Mouse (Mus musculus): ENCODE measurements around the gene Pcsk6. TPM values are rescaled to one million over a fixed set of nuclear protein-coding genes. Genes with fewer than 3 reads are reported as not detected.

The Pcsk6 gene
- polyA plus RNA-seq, 1 experiment from 2014 or later = 2.7 TPM

GRCm38 (mm10) chr7:66079364-66080230 lies 218.1 kb downstream of the Pcsk6 start, which contains the start of gene Selenos:
Gene Selenos (plus strand): TSS chr7:66079649.
- DNase-seq (ENCODE audit: low spot score) = peak; percentile 97
- ATAC-seq (replicated peaks; ENCODE audit: low FRiP score) = peak; percentile 100
- under 1% methylated on average over 65 of the region's 65 CpGs for WGBS
- peaks cover 13% of the 10 kb centered on the region for H3K36me3 ChIP-seq (ENCODE audit: control insufficient read depth, insufficient read depth, low read length)
- H3K4me3 ChIP-seq (ENCODE audit: low read depth, low read length) = peak within 1 kb of the TSS; percentile 62
- peak within 1 kb of the TSS; percentile 9; the same call in 1 of the 2 replicates for H3K27ac ChIP-seq (ENCODE audit: low read depth, low read length)
- peak within 1 kb of the TSS; percentile 82 for H3K4me2 ChIP-seq (ENCODE audit: low read depth, low read length, severe bottlenecking)
- H3K9ac ChIP-seq (ENCODE audit: low read length) = peak within 1 kb of the TSS; percentile 50
- no peaks in the 10 kb centered on the region for H3K9me3 ChIP-seq (ENCODE audit: control insufficient read depth, low read length)
- H3K27me3 ChIP-seq (ENCODE audit: control insufficient read depth, insufficient read depth, low read length) = no peaks in the 10 kb centered on the region
- H3K4me1 ChIP-seq (replicated peaks; ENCODE audit: control insufficient read depth, insufficient read depth, low read length) = peaks cover 2% of the 10 kb centered on the region; the same call in 1 of the 2 replicates

GRCm38 (mm10) chr7:66080231-66080613 lies 218.7 kb downstream of the Pcsk6 start:
- no peaks in the 10 kb centered on the region for H3K9me3 ChIP-seq (ENCODE audit: control insufficient read depth, low read length)
- 52% methylated on average over 5 of the region's 5 CpGs for WGBS
- H3K9ac ChIP-seq (ENCODE audit: low read length) = peak overlapping the region; percentile 50
- DNase-seq (ENCODE audit: low spot score) (no peak), ATAC-seq (replicated peaks; ENCODE audit: low FRiP score) (no peak)
- no peaks in the 10 kb centered on the region for H3K27me3 ChIP-seq (ENCODE audit: control insufficient read depth, insufficient read depth, low read length)
- H3K4me1 ChIP-seq (replicated peaks; ENCODE audit: control insufficient read depth, insufficient read depth, low read length) = peaks cover 2% of the 10 kb centered on the region; the same call in 1 of the 2 replicates
- peaks cover 9% of the 10 kb centered on the region for H3K36me3 ChIP-seq (ENCODE audit: control insufficient read depth, insufficient read depth, low read length)
- no peak overlapping the region for H3K27ac ChIP-seq (ENCODE audit: low read depth, low read length)
- H3K4me2 ChIP-seq (ENCODE audit: low read depth, low read length, severe bottlenecking) = peak overlapping the region; percentile 82
- peak overlapping the region; percentile 62 for H3K4me3 ChIP-seq (ENCODE audit: low read depth, low read length)

- Histone ChIP-seq H3K9me3 (ENCODE audit: control insufficient read depth, low read length) (no peaks in the 10 kb centered on the region), H3K36me3 (ENCODE audit: control insufficient read depth, insufficient read depth, low read length) (peaks cover 11% of the 10 kb centered on the region; the same call in 1 of the 2 replicates), H3K9ac (ENCODE audit: low read length) (no peak overlapping the region), H3K27ac (ENCODE audit: low read depth, low read length) (no peak overlapping the region), H3K27me3 (ENCODE audit: control insufficient read depth, insufficient read depth, low read length) (no peaks in the 10 kb centered on the region), H3K4me3 (ENCODE audit: low read depth, low read length) (no peak overlapping the region), H3K4me1 (replicated peaks; ENCODE audit: control insufficient read depth, insufficient read depth, low read length) (peaks cover 2% of the 10 kb centered on the region; the same call in 1 of the 2 replicates), H3K4me2 (ENCODE audit: low read depth, low read length, severe bottlenecking) (no peak overlapping the region)
- no peak for ATAC-seq (replicated peaks; ENCODE audit: low FRiP score)
- DNase-seq (ENCODE audit: low spot score) = no peak
- WGBS = 90% methylated on average over 6 of the region's 6 CpGs
These were observed 222.2 kb downstream of the Pcsk6 start for GRCm38 (mm10) chr7:66083757-66084156.

- Histone ChIP-seq H3K4me3 (ENCODE audit: low read depth, low read length) (no peak overlapping the region), H3K27me3 (ENCODE audit: control insufficient read depth, insufficient read depth, low read length) (no peaks in the 10 kb centered on the region), H3K36me3 (ENCODE audit: control insufficient read depth, insufficient read depth, low read length) (peaks cover 13% of the 10 kb centered on the region; the same call in 1 of the 2 replicates), H3K4me2 (ENCODE audit: low read depth, low read length, severe bottlenecking) (no peak overlapping the region), H3K9ac (ENCODE audit: low read length) (no peak overlapping the region), H3K27ac (ENCODE audit: low read depth, low read length) (no peak overlapping the region), H3K4me1 (replicated peaks; ENCODE audit: control insufficient read depth, insufficient read depth, low read length) (no peaks in the 10 kb centered on the region), H3K9me3 (ENCODE audit: control insufficient read depth, low read length) (no peaks in the 10 kb centered on the region)
- WGBS = 91% methylated on average over 7 of the region's 7 CpGs
- DNase-seq (ENCODE audit: low spot score) = no peak
- ATAC-seq (replicated peaks; ENCODE audit: low FRiP score) = no peak
These were observed 223.0 kb downstream of the Pcsk6 start for GRCm38 (mm10) chr7:66084546-66084945.

GRCm38 (mm10) chr7:66087652-66088051 lies 226.1 kb downstream of the Pcsk6 start:
- Histone ChIP-seq H3K27me3 (ENCODE audit: control insufficient read depth, insufficient read depth, low read length) (no peaks in the 10 kb centered on the region), H3K36me3 (ENCODE audit: control insufficient read depth, insufficient read depth, low read length) (peaks cover 13% of the 10 kb centered on the region; the same call in 1 of the 2 replicates), H3K4me1 (replicated peaks; ENCODE audit: control insufficient read depth, insufficient read depth, low read length) (no peaks in the 10 kb centered on the region), H3K9ac (ENCODE audit: low read length) (no peak overlapping the region), H3K4me3 (ENCODE audit: low read depth, low read length) (no peak overlapping the region), H3K4me2 (ENCODE audit: low read depth, low read length, severe bottlenecking) (no peak overlapping the region), H3K27ac (ENCODE audit: low read depth, low read length) (no peak overlapping the region), H3K9me3 (ENCODE audit: control insufficient read depth, low read length) (no peaks in the 10 kb centered on the region)
- WGBS = 93% methylated on average over 4 of the region's 4 CpGs
- ATAC-seq (replicated peaks; ENCODE audit: low FRiP score) (no peak), DNase-seq (ENCODE audit: low spot score) (no peak)

GRCm38 (mm10) chr7:66088077-66088476 lies 226.5 kb downstream of the Pcsk6 start:
- H3K27ac ChIP-seq (ENCODE audit: low read depth, low read length) = no peak overlapping the region
- WGBS = 90% methylated on average over 2 of the region's 2 CpGs
- peaks cover 13% of the 10 kb centered on the region; the same call in 1 of the 2 replicates for H3K36me3 ChIP-seq (ENCODE audit: control insufficient read depth, insufficient read depth, low read length)
- DNase-seq (ENCODE audit: low spot score) (no peak), ATAC-seq (replicated peaks; ENCODE audit: low FRiP score) (no peak)
- H3K9me3 ChIP-seq (ENCODE audit: control insufficient read depth, low read length) = no peaks in the 10 kb centered on the region
- H3K4me3 ChIP-seq (ENCODE audit: low read depth, low read length) = no peak overlapping the region
- H3K27me3 ChIP-seq (ENCODE audit: control insufficient read depth, insufficient read depth, low read length) = no peaks in the 10 kb centered on the region
- H3K4me2 ChIP-seq (ENCODE audit: low read depth, low read length, severe bottlenecking) = no peak overlapping the region
- H3K4me1 ChIP-seq (replicated peaks; ENCODE audit: control insufficient read depth, insufficient read depth, low read length) = no peaks in the 10 kb centered on the region
- no peak overlapping the region for H3K9ac ChIP-seq (ENCODE audit: low read length)

GRCm38 (mm10) chr7:66090676-66091190 lies 229.2 kb downstream of the Pcsk6 start:
- Histone ChIP-seq H3K27ac (ENCODE audit: low read depth, low read length) (no peak overlapping the region), H3K36me3 (ENCODE audit: control insufficient read depth, insufficient read depth, low read length) (peaks cover 13% of the 10 kb centered on the region; the same call in 1 of the 2 replicates), H3K27me3 (ENCODE audit: control insufficient read depth, insufficient read depth, low read length) (no peaks in the 10 kb centered on the region), H3K9me3 (ENCODE audit: control insufficient read depth, low read length) (no peaks in the 10 kb centered on the region), H3K4me2 (ENCODE audit: low read depth, low read length, severe bottlenecking) (no peak overlapping the region), H3K4me1 (replicated peaks; ENCODE audit: control insufficient read depth, insufficient read depth, low read length) (no peaks in the 10 kb centered on the region), H3K9ac (ENCODE audit: low read length) (no peak overlapping the region), H3K4me3 (ENCODE audit: low read depth, low read length) (no peak overlapping the region)
- 78% methylated on average over 11 of the region's 11 CpGs for WGBS
- ATAC-seq (replicated peaks; ENCODE audit: low FRiP score) (no peak), DNase-seq (ENCODE audit: low spot score) (no peak)

GRCm38 (mm10) chr7:66091553-66091952 lies 230.0 kb downstream of the Pcsk6 start:
- no peaks in the 10 kb centered on the region for H3K27me3 ChIP-seq (ENCODE audit: control insufficient read depth, insufficient read depth, low read length)
- H3K4me2 ChIP-seq (ENCODE audit: low read depth, low read length, severe bottlenecking) = no peak overlapping the region
- no peak overlapping the region for H3K27ac ChIP-seq (ENCODE audit: low read depth, low read length)
- H3K4me1 ChIP-seq (replicated peaks; ENCODE audit: control insufficient read depth, insufficient read depth, low read length) = no peaks in the 10 kb centered on the region
- 92% methylated on average over 7 of the region's 7 CpGs for WGBS
- H3K9me3 ChIP-seq (ENCODE audit: control insufficient read depth, low read length) = no peaks in the 10 kb centered on the region
- no peak overlapping the region for H3K4me3 ChIP-seq (ENCODE audit: low read depth, low read length)
- DNase-seq (ENCODE audit: low spot score) = no peak
- no peak for ATAC-seq (replicated peaks; ENCODE audit: low FRiP score)
- H3K36me3 ChIP-seq (ENCODE audit: control insufficient read depth, insufficient read depth, low read length) = peaks cover 13% of the 10 kb centered on the region; the same call in 1 of the 2 replicates
- H3K9ac ChIP-seq (ENCODE audit: low read length) = no peak overlapping the region
